Mouse (Mus musculus): ENCODE measurements around the gene Il1b. TPM values are rescaled to one million over a fixed set of nuclear protein-coding genes. Genes with fewer than 3 reads are reported as not detected.

Gene Il1b
- total and polyA plus RNA-seq, 3 experiments, result 0.12 to 0.26 TPM; not detected in 1

DNA sequence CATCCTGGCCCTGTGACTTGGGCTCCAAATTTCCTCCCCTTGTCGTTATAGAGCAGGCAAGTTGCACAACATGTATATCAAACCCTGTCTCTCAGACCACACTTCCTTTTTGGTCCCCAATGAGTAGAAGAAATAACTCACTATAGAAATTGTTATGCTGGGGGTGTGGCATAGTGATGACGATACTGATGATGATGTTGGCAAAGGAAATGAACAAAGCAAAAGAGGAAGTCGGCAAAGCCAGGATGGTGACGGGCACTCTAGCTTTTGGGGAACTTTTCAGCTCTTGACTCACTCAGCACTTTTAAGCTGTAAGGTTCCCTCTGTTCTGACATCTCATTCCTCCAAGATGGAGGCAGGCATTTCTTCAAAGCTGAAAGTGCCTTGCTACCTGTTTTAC is 2.4 kb upstream of the Il1b start:
- Histone ChIP-seq H3K9me3 (replicated peaks; ENCODE audit: insufficient read depth, low read length) (no peaks in the 10 kb centered on the region), H3K27ac (ENCODE audit: control insufficient read depth, low read depth, low read length) (no peak overlapping the region), H3K36me3 (ENCODE audit: control insufficient read depth in 1 of 2, insufficient read depth in 2 of 2, low read length in 2 of 2) (peaks cover 0 to 18% of the 10 kb centered on the region in 2 experiments; a peak in 2 of 4 replicates), H3K4me3 (ENCODE audit: control insufficient read depth in 1 of 2, insufficient read depth in 1 of 2, low read depth in 2 of 2, low read length in 2 of 2) (no peak overlapping the region), H3K79me2 (ENCODE audit: control insufficient read depth, insufficient read depth, low read length, poor library complexity) (no peaks in the 10 kb centered on the region), H3K4me1 (ENCODE audit: control insufficient read depth in 1 of 2, insufficient read depth in 2 of 2, low read length in 2 of 2) (peaks cover 12 to 20% of the 10 kb centered on the region in 2 experiments), H3K27me3 (ENCODE audit: control insufficient read depth in 1 of 2, insufficient read depth in 2 of 2, low read length in 2 of 2) (no peaks in the 10 kb centered on the region), H3K9ac (ENCODE audit: control insufficient read depth, low read depth, low read length, poor library complexity, severe bottlenecking) (no peak overlapping the region)
- TF ChIP-seq CHD1 (IDR thresholded peaks at IDR 0.05; ENCODE audit: low read depth, low read length), result no peak
- TF ChIP-seq ETS1 (IDR thresholded peaks at IDR 0.05; ENCODE audit: low read depth, low read length), result peak; percentile 65
- peak; percentile 81 for DNase-seq (ENCODE audit: low read depth, low spot score)

DNA sequence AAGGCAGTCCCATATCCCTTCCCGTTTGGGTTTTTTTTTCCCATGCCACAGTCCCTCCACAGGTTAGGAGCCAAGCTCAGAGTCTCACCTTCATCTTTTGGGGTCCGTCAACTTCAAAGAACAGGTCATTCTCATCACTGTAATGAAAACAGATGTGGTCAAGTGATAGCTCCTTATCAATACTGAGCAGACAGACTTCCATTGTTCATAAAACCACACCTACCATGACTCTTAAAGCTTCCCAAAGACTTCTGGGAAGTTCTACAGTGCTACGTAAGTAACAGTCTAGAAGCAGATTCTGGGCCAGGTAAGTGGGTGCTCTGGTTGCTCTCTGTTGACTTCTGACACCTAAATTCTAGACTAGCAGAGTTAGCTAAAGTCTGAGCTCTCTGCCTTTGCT is 1.3 kb downstream of the Il1b start:
- H3K27ac ChIP-seq (ENCODE audit: control insufficient read depth, low read depth, low read length), result no peak overlapping the region
- DNase-seq (ENCODE audit: low read depth, low spot score), result peak; percentile 43
- H3K27me3 ChIP-seq (ENCODE audit: control insufficient read depth in 1 of 2, insufficient read depth in 2 of 2, low read length in 2 of 2), result no peaks in the 10 kb centered on the region; a peak in 1 of 4 replicates
- H3K4me1 ChIP-seq (ENCODE audit: control insufficient read depth in 1 of 2, insufficient read depth in 2 of 2, low read length in 2 of 2), result peaks cover 17 to 31% of the 10 kb centered on the region in 2 experiments
- no peaks in the 10 kb centered on the region for H3K79me2 ChIP-seq (ENCODE audit: control insufficient read depth, insufficient read depth, low read length, poor library complexity)
- H3K36me3 ChIP-seq (ENCODE audit: control insufficient read depth in 1 of 2, insufficient read depth in 2 of 2, low read length in 2 of 2), result peaks cover 0 to 28% of the 10 kb centered on the region in 2 experiments; a peak in 2 of 4 replicates
- H3K4me3 ChIP-seq (ENCODE audit: control insufficient read depth in 1 of 2, insufficient read depth in 1 of 2, low read depth in 2 of 2, low read length in 2 of 2), result no peak overlapping the region
- no peak overlapping the region for H3K9ac ChIP-seq (ENCODE audit: control insufficient read depth, low read depth, low read length, poor library complexity, severe bottlenecking)
- H3K9me3 ChIP-seq (replicated peaks; ENCODE audit: insufficient read depth, low read length), result no peaks in the 10 kb centered on the region
- TF ChIP-seq KAT2A (conservative IDR thresholded peaks at IDR 0.05; ENCODE audit: low read depth, low read length) (no peak), ZKSCAN1 (IDR thresholded peaks at IDR 0.05; ENCODE audit: low read depth, low read length) (no peak), UBTF (IDR thresholded peaks at IDR 0.05; ENCODE audit: borderline replicate concordance, insufficient read depth, low read depth, low read length) (no peak), EP300 (IDR thresholded peaks at IDR 0.05; ENCODE audit: low read depth in 1 of 2, low read length in 2 of 2) (peak; percentile 70 to 74), SMC3 (IDR thresholded peaks at IDR 0.05; ENCODE audit: low read depth, low read length) (no peak), BHLHE40 (IDR thresholded peaks at IDR 0.05; ENCODE audit: borderline replicate concordance, low read depth, low read length) (no peak), MEF2A (IDR thresholded peaks at IDR 0.05; ENCODE audit: extremely low read depth, insufficient replicate concordance, low read depth, low read length, poor library complexity, severe bottlenecking) (no peak), GATA1 (IDR thresholded peaks at IDR 0.05; ENCODE audit: low read depth, low read length) (peak; percentile 88), MAX (IDR thresholded peaks at IDR 0.05; ENCODE audit: low read length) (no peak), ELF1 (IDR thresholded peaks at IDR 0.05; ENCODE audit: low read depth, low read length) (no peak), E2F4 (IDR thresholded peaks at IDR 0.05; ENCODE audit: borderline replicate concordance, low read depth, low read length) (no peak), TBP (IDR thresholded peaks at IDR 0.05; ENCODE audit: low read depth, low read length) (no peak), RCOR1 (IDR thresholded peaks at IDR 0.05; ENCODE audit: low read depth, low read length) (peak; percentile 10; the same call in 1 of the 2 replicates), CHD1 (IDR thresholded peaks at IDR 0.05; ENCODE audit: low read depth, low read length) (no peak), GABPA (IDR thresholded peaks at IDR 0.05; ENCODE audit: low read depth, low read length) (no peak), MAZ (IDR thresholded peaks at IDR 0.05; ENCODE audit: low read depth, low read length) (no peak), HCFC1 (IDR thresholded peaks at IDR 0.05; ENCODE audit: low read depth, low read length) (no peak), ETS1 (IDR thresholded peaks at IDR 0.05; ENCODE audit: low read depth, low read length) (peak; percentile 59), MYC (IDR thresholded peaks at IDR 0.05; ENCODE audit: low read depth, low read length) (no peak), POLR2A (IDR thresholded peaks at IDR 0.05; ENCODE audit: control insufficient read depth in 1 of 2, insufficient read depth in 1 of 2, low read depth in 1 of 2, low read length in 2 of 2, poor library complexity in 1 of 2) (no peak), TAL1 (IDR thresholded peaks at IDR 0.05; ENCODE audit: low read length) (peak; percentile 87), MXI1 (IDR thresholded peaks at IDR 0.05; ENCODE audit: low read depth, low read length) (no peak), POLR2AphosphoS5 (IDR thresholded peaks at IDR 0.05; ENCODE audit: borderline replicate concordance, low read depth, low read length) (no peak), MAFK (IDR thresholded peaks at IDR 0.05; ENCODE audit: borderline replicate concordance, low read depth, low read length) (no peak), USF1 (IDR thresholded peaks at IDR 0.05; ENCODE audit: low read depth, low read length) (no peak), NRF1 (IDR thresholded peaks at IDR 0.05; ENCODE audit: insufficient read depth, low read depth, low read length, poor library complexity, severe bottlenecking) (no peak), SIN3A (IDR thresholded peaks at IDR 0.05; ENCODE audit: low read length) (no peak), RAD21 (IDR thresholded peaks at IDR 0.05; ENCODE audit: low read depth, low read length) (no peak), CHD2 (IDR thresholded peaks at IDR 0.05; ENCODE audit: low read length) (no peak), MYB (IDR thresholded peaks at IDR 0.05; ENCODE audit: low read depth, low read length) (no peak), TCF12 (IDR thresholded peaks at IDR 0.05; ENCODE audit: low read depth, low read length) (peak; percentile 85), NELFE (IDR thresholded peaks at IDR 0.05; ENCODE audit: low read depth, low read length) (no peak)

Data from MEL (cell line).